In the genomic region with DNA sequence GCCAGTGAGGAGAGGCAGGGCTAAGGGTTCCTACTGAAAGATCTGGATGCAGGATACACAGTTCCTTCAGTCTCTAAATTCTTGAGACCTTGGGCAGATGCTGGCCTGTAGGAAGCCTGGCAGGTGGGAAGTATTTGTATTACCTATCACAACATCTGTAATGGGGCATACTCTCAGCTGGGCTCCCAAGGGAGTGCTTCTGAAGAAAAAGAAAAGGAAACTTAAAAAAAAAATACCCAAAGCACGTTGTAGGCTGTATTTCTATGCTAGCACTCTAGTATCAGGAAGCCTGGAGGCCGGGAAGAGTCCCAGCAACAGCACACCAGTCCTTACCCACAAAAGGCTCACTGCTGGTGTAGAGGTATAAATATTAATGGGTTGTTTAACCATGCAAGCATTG, we compare ENCODE assay signal across 23 mouse cellular contexts.
"Had no signal": no experiment of that assay in that cellular context is flagged by ENCODE, and none has a peak within 500 bp of the region (broad histone marks: within the 10 kb centered on the region; RNA-seq: fewer than 3 reads in every experiment).

No protein-coding gene starts in this region.

- H3K27me3 ChIP-seq: intestine, embryonic 15.5 days; lung, embryonic 15.5 days; neural tube, embryonic 12.5 days; neural tube, embryonic 15.5 days had no signal

- DNase-seq: kidney, adult 11 months; kidney, adult 8-10 months; kidney, postnatal 10 days; kidney, postnatal 36 days; left cerebral cortex, postnatal 4 days; liver; lung, adult 18-20 months; lung, postnatal 10 days; lung, postnatal 36 days; midbrain, embryonic 14.5 days; right cerebral cortex, postnatal 25 days; spleen, adult 18-20 months; thymus, adult 18-20 months; thymus, postnatal 36 days had no signal

- H3K27ac ChIP-seq: intestine, embryonic 15.5 days; liver, embryonic 12.5 days; liver, embryonic 15.5 days; lung, embryonic 15.5 days; neural tube, embryonic 12.5 days had no signal

- H3K9ac ChIP-seq: liver, embryonic 12.5 days; liver, embryonic 15.5 days; lung, embryonic 15.5 days; neural tube, embryonic 12.5 days had no signal

- H3K4me3 ChIP-seq: intestine, embryonic 15.5 days; liver, embryonic 12.5 days; liver, embryonic 15.5 days; neural tube, embryonic 12.5 days had no signal

- ATAC-seq: intestine, embryonic 15.5 days; liver, embryonic 12.5 days had no signal

- H3K9me3 ChIP-seq: intestine, embryonic 15.5 days; kidney, embryonic 15.5 days; liver, embryonic 12.5 days; liver, embryonic 15.5 days; lung, embryonic 15.5 days; megakaryocyte, embryonic 14.5 days; midbrain, embryonic 10.5 days; neural tube, embryonic 12.5 days; neural tube, embryonic 15.5 days had no signal

- H3K36me3 ChIP-seq: intestine, embryonic 15.5 days; kidney, embryonic 15.5 days; liver, embryonic 12.5 days; liver, embryonic 15.5 days; lung, embryonic 15.5 days; neural tube, embryonic 12.5 days; neural tube, embryonic 15.5 days had no signal
